Mouse (Mus musculus): ENCODE results near the gene Fsd1.

- TF ChIP-seq CTCF (IDR thresholded peaks at IDR 0.05; ENCODE audit: low read depth) (no peak), EP300 (IDR thresholded peaks at IDR 0.05; ENCODE audit: low read depth) (no peak)
These were observed 29.7 kb upstream of the Fsd1 start for GRCm38 (mm10) chr17:55956591-55956990.

Measured in liver, postnatal 0 days (tissue).